Mouse (Mus musculus) urinary bladder, postnatal 14 days (tissue): ENCODE results near the gene Hecw1.
"Not testable (repeated sequence)": the region's sequence is repeated elsewhere in the genome, so short reads cannot be mapped to it uniquely, and the experiment has no call there.

Experiments
- DNase-seq: peaks from one replicate; pipeline ENCODE4 v3.0.0; 2021; ENCODE audit warnings: low spot score

Hecw1 gene

GRCm38 (mm10) chr13:14365546-14365945 is 157.5 kb downstream of the Hecw1 start:
- DNase-seq, result no peak

DNA sequence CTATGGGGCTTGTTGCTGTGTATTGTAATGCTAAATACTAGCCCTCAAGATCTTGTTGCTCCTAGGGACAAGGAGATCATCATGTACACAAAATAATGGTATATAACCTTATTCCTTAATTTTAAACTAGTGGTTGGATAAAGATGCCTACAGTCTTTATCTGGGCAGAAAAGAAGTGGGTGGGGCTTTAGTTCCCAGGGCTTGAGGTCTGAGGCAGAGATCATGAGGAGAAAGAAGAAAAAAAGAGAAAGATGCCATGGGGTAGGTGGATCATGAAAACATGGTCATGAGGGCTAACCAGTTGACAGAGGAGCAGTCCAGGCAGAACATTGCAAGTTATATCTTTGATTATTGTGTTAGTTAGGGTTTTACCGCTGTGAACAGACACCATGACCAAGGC is 195.8 kb downstream of the Hecw1 start:
- no peak for DNase-seq

DNA sequence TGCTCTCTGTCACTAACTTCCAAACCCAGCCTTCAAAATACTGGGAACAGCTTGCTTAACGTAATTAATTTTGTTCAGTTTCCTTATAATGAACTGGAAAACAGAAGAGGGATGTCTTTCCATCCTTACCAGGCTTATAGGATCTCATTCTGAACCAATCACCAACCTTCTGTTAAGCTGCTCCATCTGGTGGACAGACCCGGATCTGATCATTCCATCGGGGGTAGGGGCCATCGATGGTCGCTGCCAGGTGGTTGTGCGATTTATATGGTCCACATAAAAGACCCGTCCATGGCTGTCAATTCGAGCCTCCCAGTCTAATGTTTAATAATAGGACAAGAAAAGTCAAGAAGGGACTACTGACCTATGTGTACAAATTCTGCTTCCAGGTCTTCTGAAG is 216.4 kb downstream of the Hecw1 start:
- DNase-seq, result no peak

- DNase-seq, result no peak
Measured at GRCm38 (mm10) chr13:14304103-14304502, 218.9 kb downstream of the Hecw1 start.

GRCm38 (mm10) chr13:14302921-14303320 is 220.1 kb downstream of the Hecw1 start:
- DNase-seq, result no peak

DNA sequence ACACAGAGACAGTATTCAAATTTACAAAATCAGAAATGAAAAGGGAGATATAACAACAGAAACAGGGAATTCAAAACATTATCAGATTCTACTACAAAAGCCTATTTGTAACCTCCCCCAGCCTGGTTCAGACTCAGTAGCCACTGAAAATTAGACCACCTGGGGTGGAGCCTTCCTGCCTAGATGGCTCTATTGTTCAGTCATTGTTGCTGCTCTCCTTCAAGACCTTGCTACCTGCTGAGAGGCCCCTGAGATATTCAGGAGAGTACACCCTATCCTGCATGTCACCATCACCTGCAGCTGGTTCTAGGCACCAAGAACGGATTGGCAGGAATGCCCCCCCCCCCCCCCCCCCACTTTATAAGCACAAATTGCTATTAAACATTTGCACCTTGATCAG is 233.0 kb downstream of the Hecw1 start:
- no peak for DNase-seq

- no peak for DNase-seq
Measured at GRCm38 (mm10) chr13:14271476-14271875, 251.6 kb downstream of the Hecw1 start.

GRCm38 (mm10) chr13:14260939-14261338 is 262.1 kb downstream of the Hecw1 start:
- DNase-seq, result not testable (repeated sequence)

GRCm38 (mm10) chr13:14245946-14246345 is 277.1 kb downstream of the Hecw1 start:
- no peak for DNase-seq

- DNase-seq, result no peak
Measured at GRCm38 (mm10) chr13:14179669-14180068, 343.4 kb downstream of the Hecw1 start.

DNA sequence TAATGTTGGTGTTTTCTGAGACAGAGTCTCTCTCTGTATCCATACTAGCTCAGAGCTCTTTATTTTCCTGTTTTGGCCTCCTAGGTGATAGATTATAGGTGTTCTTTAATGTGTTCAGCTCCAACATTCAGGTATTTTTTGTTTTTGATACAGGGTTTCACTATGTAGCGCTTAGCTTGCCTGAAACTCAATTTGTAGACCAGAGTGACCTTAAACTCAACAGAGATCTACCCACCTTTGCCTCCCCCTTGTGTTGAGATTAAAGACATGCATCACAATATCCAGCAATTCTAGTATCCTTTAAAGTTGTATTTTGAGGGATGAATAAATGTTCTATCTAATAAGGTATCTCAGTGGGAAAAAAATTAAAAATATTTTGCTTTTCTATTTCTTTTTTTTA is 345.0 kb downstream of the Hecw1 start:
- no peak for DNase-seq
